Mouse (Mus musculus) stomach, embryonic 15.5 days (tissue): ENCODE data around the gene Maged1. TPM values are rescaled to one million over a fixed set of nuclear protein-coding genes. Genes with fewer than 3 reads are reported as not detected.
A peak's percentile ranks its signal among the peaks of the same experiment; 100 is the strongest.
"Not testable (repeated sequence)": the region's sequence is repeated elsewhere in the genome, so short reads cannot be mapped to it uniquely, and the experiment has no call there.

Source experiments
- ATAC-seq: fragments of 200-750 bp; cut with Nextera tagmentation; 2 replicates; pipeline ENCODE4 v1.8.0; 2017; ENCODE audit warnings: low read depth, moderate number of reproducible peaks, moderate TSS enrichment; ENCODE audit not compliant: insufficient read depth, low FRiP score
- H3K27ac ChIP-seq: fragments of 300-500 bp; sonication (generic); 2 replicates; pipeline ENCODE4 v1.5.1; 2015; ENCODE audit warnings: mild to moderate bottlenecking, inconsistent platforms
- H3K27me3 ChIP-seq: fragments of 300-500 bp; sonication (generic); replicated peaks from 2 replicates; pipeline ENCODE4 v1.6.1; 2015; ENCODE audit warnings: inconsistent platforms
- H3K36me3 ChIP-seq: fragments of 300-500 bp; sonication (generic); 2 replicates; pipeline ENCODE4 v1.6.1; 2015; ENCODE audit warnings: inconsistent platforms
- H3K4me1 ChIP-seq: fragments of 300-500 bp; sonication (generic); 2 replicates; pipeline ENCODE4 v1.6.1; 2015; ENCODE audit warnings: inconsistent platforms
- H3K4me2 ChIP-seq: fragments of 300-500 bp; sonication (generic); 2 replicates; pipeline ENCODE4 v1.6.1; 2015; ENCODE audit warnings: mild to moderate bottlenecking, inconsistent platforms
- H3K4me3 ChIP-seq: fragments of 300-500 bp; sonication (generic); replicated peaks from 2 replicates; pipeline ENCODE4 v1.5.1; 2015; ENCODE audit warnings: inconsistent platforms
- H3K9ac ChIP-seq: fragments of 300-500 bp; sonication (generic); 2 replicates; pipeline ENCODE4 v1.6.1; 2015; ENCODE audit warnings: inconsistent platforms
- H3K9me3 ChIP-seq: fragments of 300-500 bp; sonication (generic); 2 replicates; pipeline ENCODE4 v1.6.1; 2016; ENCODE audit warnings: inconsistent platforms
- WGBS: fragments of 180-500 bp; shearing (Covaris S2); methylation state at CpG from one replicate; pipeline ENCODE4 v1.1.7; 2015; 5-methylcytosine and 5-hydroxymethylcytosine counted together
- polyA plus RNA-seq: library from polyadenylated mRNA; unstranded; fragments of >200 nt; fragmentation: Nextera tagmentation; extraction: Ambion mirVana; gene quantifications from 2 replicates; pipeline ENCODE4 v1.2.1, GENCODE M21; 2015

Gene Maged1
- polyA plus RNA-seq, 1 experiment from 2014 or later = 445 TPM

DNA sequence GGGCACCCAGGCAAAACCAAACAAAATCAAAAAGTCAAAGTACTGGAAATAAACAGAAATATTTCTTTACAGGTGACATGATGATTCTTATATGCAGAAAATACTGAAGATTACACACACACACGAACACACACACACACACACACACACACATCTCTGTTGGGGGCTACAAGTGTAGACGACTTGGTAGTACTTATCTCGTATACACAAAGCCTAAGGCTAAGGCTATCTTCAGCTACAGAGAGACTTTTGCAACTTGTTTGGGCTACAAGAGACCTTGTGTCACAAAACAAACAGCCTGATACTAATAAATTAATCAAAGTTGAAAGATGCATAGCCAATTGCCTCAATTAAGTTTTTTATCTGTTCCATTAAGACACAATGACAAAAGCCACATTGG, 19.8 kb downstream of the Maged1 start:
- H3K4me2 ChIP-seq = no peak overlapping the region
- WGBS = 70% methylated on average over 3 of the region's 3 CpGs
- no peaks in the 10 kb centered on the region for H3K9me3 ChIP-seq
- no peaks in the 10 kb centered on the region for H3K4me1 ChIP-seq
- no peak overlapping the region for H3K4me3 ChIP-seq
- ATAC-seq = no peak
- H3K27me3 ChIP-seq = no peaks in the 10 kb centered on the region
- H3K9ac ChIP-seq = no peak overlapping the region
- H3K36me3 ChIP-seq = no peaks in the 10 kb centered on the region
- no peak overlapping the region for H3K27ac ChIP-seq

DNA sequence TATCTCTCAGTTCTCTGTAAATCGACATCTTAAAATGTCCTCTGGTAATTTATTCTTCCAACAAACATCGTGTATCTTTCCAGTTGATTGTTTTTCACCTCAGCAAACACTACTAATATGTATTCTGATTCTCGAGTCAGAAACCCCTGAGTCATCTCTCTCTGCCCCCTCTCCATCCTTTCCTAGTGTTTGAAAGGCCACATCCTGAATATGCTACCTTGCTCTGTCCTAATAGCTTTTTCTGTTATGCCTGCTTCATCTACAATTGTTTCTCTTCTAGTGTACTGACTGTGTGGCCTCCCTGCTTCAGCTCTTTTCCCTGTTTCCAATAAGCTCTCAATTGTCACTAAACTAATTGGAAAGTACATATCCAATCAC, 33.5 kb downstream of the Maged1 start:
- H3K4me3 ChIP-seq = no peak overlapping the region
- H3K4me1 ChIP-seq = no peaks in the 10 kb centered on the region
- no peaks in the 10 kb centered on the region for H3K9me3 ChIP-seq
- H3K9ac ChIP-seq = no peak overlapping the region
- 52% methylated on average over 3 of the region's 3 CpGs for WGBS
- H3K27me3 ChIP-seq = no peaks in the 10 kb centered on the region
- H3K4me2 ChIP-seq = no peak overlapping the region
- no peak for ATAC-seq
- H3K36me3 ChIP-seq = no peaks in the 10 kb centered on the region
- H3K27ac ChIP-seq = no peak overlapping the region

DNA sequence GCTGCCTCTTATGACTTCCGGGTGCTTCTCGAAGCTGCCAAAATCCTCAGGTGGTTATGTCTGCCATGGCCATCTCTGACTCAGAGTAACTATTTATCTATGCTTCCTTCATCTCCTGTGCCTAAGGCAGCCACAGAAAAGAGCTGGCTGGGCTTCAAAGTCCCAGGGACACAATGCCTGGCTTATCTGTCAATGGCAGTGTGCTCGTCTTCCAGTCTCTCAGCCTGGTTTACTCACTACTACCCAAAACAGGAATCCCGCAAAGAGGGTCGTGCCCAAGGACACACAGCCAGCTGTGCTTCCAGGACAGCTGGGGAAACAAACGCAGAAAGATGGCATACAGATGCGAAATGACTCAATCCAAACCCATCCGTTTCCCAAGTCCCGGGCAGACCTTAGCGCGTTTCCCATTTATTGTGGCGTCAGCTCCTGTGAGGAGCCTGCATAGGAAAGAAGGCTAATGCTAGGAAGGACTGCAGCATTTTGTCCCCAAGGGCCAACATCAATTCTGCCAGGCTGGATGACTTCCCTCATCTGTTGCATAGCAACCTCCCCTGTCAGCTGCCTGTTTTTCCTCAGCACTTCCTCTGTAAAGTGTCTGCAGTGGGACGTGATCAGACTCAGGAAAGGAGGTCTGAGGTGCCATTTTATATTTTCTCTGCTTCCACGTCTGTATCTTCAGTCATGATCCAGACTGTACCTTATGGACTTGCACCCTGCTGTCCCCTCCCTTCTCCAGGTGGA, 34.1 kb downstream of the Maged1 start:
- whole genome bisulfite sequencing = 36% methylated on average over 8 of the region's 14 CpGs
- not testable (repeated sequence) for H3K4me3 ChIP-seq, H3K9ac ChIP-seq, H3K27me3 ChIP-seq, H3K9me3 ChIP-seq, H3K27ac ChIP-seq, H3K36me3 ChIP-seq, H3K4me1 ChIP-seq, H3K4me2 ChIP-seq, ATAC-seq

GRCm38 (mm10) chrX:94486001-94486792, 55.7 kb downstream of the Maged1 start:
- H3K4me1 ChIP-seq = no peaks in the 10 kb centered on the region
- H3K9me3 ChIP-seq = no peaks in the 10 kb centered on the region
- no peaks in the 10 kb centered on the region for H3K36me3 ChIP-seq
- no peak overlapping the region for H3K9ac ChIP-seq
- 85% methylated on average over 2 of the region's 2 CpGs for WGBS
- H3K27me3 ChIP-seq = 0 out of 2 replicates have a peak, but pooled peaks cover 6% of the 10 kb centered on the region
- H3K4me2 ChIP-seq = no peak overlapping the region
- H3K27ac ChIP-seq = no peak overlapping the region
- no peak overlapping the region for H3K4me3 ChIP-seq
- ATAC-seq = peak; percentile 84; the same call in 1 of the 2 replicates

Other genes with a start within 250 kb of the Maged1 start
- 0.08 TPM in 1 of 2 replicates, not detected in the other for gene Fam90a1b, start 175.4 kb downstream of the Maged1 start, polyA plus RNA-seq
- gene Apoo, start 175.0 kb downstream of the Maged1 start, polyA plus RNA-seq = 61.9 and 94.2 TPM in 2 replicates
- 5.2 and 5.4 TPM in 2 replicates for gene Gspt2, start 93.9 kb upstream of the Maged1 start, polyA plus RNA-seq
- gene Zxdb, start 182.4 kb upstream of the Maged1 start, polyA plus RNA-seq = 1.6 TPM in 2 replicates